Mouse (Mus musculus): ENCODE measurements around the gene Vav2.

The Vav2 gene

DNA sequence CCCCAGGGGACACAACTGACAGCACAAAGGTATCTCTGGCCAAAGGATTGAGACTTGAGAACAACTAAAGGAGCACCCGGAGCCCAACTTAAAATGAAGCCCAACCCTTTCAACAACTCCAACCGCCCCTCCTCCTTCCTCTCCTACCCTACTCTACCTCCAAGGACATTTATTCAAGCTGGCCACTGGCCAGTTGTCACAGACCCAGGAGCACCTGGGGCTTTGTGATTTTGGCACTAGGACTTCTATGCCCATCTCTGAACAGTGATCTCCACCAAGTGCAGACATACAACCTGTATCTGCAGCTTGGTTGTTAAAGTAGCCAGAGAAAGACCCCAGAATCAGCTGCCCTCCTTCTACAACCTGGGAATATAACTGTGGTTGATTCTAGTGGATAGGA, 102.1 kb downstream of the Vav2 start:
- no peak for DNase-seq (ENCODE audit: extremely low read depth, low read depth)

DNA sequence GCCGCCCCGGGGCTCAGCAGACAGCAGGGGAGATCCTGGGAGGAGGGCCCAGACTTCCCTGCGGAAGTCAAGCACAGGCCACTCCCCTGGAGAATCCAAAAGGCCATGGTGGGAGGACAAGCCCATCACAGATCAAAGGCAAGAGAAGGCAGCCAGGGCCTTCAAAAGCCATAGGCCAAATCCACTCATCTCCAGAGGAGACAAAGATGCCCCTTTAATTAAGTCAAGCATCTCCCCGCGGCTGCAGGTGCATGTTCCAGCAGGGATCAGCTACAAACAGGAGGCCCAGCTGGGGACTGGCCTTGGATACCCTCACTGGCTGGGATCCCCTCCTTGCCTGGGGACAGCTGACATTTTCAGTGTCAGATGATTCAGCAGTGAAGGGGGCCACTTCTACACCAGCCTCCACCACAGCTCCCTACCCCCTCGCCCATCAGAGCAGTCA, 105.4 kb downstream of the Vav2 start:
- DNase-seq (ENCODE audit: extremely low read depth, low read depth) = no peak

DNA sequence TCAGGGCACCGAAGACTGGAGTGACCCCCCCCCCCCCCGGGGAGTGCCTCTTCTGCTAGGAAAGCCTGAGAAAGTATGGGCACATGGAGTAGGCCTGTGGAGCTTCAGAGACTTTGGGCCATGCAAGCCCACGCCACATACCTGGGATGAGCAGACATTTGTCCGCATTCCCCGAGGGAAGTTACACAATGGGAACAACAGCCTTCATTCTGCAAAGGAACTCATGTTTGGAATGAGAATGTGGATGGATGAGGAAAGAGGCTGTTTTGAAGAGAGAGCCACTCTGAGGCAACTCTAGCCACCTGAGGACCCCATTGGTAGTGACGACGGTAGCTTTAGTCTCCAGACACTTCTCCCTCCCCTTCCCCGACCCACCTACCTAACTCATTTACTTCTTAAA, 106.0 kb downstream of the Vav2 start:
- no peak for DNase-seq (ENCODE audit: extremely low read depth, low read depth)

DNA sequence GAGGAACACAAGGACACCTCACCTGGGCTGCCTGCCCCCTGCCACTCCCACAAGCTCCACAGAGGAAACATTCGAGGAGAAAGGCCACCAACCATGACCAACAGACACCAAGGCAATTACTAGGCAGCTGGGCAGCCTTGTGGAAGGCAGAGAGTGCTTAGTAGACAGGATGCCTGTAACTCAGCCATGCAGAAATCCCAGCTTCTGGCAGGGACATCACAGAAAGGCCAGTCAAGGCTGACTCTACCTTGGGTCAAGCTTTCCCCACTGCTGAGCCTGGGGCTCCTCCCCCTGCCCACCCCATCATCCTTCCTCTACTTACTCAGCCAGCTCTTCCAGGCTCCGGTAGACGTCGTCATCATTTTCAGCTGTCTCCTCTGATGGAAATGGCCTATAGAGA, 108.2 kb downstream of the Vav2 start:
- DNase-seq (ENCODE audit: extremely low read depth, low read depth) = no peak

DNA sequence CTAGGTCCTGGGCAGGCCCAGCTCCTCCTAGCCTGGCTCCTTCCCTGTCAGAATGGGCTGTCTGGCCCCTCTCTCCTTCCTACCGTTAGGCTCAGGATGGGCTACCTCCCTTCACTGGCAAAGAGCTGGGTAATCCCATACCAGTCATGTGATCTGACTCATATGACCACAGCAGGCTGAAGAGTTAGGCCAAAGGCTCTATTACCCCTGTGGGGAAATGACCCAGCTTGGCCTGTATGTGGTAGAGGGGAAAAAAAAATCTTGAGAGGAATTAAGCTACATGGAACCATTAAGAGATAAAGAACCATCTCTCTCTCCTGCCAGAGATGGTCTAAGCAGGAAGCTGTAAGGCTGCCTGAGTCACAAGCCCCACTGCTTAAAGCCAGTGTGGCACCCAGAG, 108.6 kb downstream of the Vav2 start:
- no peak for DNase-seq (ENCODE audit: extremely low read depth, low read depth)

DNA sequence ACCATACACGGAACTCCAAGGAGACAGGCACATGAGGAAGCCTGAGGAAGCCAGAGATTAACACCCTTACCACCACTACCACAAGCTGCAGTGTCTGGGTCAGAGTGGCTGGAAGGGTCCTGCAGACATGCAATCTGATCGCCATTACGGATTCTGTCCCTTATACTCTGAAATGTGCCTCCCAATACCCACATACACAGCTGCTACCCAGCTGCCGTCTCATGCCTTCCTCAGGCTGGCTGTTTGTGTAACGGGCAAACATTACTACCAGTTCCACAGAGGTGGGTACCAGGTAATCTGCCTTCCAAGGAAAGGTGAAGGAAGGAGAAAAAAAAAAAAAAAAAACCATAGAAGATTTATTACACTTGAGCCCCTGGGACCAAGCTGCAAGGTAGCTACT, 110.7 kb downstream of the Vav2 start:
- no peak for DNase-seq (ENCODE audit: extremely low read depth, low read depth)

DNA sequence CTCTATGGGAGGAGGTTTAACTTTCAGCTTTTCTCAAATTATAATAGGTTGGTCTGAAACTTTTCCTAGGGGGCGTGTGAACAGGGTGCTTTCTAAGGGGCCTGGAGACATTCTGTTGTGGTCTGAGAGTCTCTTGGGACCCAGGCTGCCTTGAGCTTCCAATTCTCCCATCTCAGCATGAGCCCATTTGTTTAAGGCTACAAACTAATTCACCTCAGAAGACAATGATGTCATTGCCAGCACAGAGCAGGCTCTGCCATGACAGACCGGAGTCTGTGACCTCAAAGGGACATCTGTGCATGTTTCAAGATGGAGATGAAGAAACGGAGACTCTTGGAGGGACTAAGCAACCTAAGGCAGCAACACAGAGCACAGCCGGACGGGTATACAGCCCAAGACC, 112.6 kb downstream of the Vav2 start:
- no peak for DNase-seq (ENCODE audit: extremely low read depth, low read depth)

DNA sequence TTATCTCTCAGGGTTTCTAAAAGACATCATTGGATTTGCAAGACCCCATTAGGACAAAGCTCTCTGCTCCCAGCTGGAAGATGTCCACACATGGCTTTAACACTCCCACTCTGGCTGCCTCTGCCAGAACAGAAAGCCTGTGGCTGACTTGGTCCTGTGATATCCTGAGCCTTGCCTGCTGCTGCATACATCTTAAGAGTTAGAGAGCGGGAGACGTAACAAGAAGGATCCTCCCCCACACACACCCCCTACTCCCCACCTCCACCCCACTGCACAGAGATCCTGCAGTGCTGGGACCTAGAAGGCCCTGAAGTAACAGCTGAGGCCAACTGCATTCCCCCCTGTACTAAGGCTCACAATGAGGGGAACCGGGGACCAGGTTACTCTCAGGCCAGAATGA, 114.3 kb downstream of the Vav2 start:
- DNase-seq (ENCODE audit: extremely low read depth, low read depth) = no peak

DNA sequence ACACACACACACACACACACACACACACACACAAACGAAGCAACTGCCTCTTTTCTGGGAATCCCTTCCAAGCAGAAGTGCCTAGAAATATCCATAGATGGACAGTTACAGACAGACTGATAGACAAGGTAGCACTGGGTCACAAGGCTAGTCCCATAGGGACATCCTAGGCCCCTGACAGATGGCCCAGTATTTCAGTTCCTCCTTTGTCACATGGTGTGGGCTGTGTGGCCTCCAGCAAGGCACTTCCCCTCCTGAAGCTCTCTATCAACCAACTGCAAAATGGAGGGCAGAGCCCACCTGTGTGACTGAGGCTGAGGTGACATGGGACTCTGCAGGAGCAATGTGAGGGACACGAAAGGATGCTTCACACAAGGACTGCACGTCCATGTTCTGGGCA, 115.2 kb downstream of the Vav2 start:
- peak; percentile 48 for DNase-seq (ENCODE audit: extremely low read depth, low read depth)

DNA sequence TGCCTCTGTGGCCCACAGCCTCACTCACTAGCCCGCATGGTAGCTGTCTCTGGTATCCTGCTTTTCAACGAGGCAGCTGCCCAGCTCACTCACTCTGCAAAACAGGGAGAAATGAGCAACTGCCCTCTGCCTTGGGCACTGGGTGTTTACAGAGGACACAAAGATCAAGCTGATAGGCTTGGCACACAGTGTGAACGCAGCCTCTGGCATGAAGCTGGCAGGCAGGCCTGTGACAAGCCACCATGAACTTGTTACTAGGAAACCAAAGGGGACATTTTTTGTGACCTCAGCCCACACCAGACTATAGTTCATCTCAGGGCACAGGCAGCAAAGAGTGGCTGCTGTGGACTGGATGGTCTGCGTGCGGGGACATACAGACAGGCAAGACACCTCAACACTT, 115.9 kb downstream of the Vav2 start:
- DNase-seq (ENCODE audit: extremely low read depth, low read depth) = no peak

DNA sequence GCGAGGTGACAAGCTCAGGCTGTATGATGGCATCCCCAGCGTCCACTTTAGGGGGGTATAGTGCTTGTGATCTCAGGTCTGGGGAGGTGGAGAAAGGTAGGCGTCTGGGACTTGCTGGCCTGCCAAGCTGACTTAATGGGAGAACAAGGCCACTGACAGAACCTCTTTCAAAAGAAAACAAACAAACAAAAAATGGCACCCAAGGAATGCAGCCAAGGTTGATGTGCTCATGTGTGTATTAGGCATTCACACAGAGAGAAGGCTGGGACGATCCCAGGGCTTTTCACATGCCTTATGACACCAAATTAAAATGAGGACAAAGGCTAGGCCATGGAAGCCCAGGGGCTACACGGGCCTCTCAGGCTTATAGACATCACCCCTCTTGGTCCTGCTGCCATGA, 116.6 kb downstream of the Vav2 start:
- DNase-seq (ENCODE audit: extremely low read depth, low read depth) = no peak

DNA sequence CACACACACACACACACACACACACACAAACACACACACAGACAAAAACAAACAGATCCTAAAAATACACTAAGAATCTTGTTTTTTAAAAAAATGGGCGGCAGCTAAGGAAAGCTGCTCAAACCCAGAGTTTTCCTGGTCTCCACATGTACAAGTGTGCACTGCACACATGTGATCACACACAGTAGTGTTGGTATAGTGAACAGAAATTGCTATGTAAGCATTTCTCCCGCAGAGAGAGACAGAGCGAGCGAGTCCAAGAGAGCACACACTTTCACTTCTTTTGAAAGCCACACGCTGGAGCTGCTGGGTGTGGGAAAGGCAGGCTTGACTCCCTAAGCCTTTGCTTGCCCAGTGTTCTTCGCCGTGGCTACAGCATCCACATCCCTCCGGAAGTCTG, 120.2 kb downstream of the Vav2 start:
- no peak for DNase-seq (ENCODE audit: extremely low read depth, low read depth)

DNA sequence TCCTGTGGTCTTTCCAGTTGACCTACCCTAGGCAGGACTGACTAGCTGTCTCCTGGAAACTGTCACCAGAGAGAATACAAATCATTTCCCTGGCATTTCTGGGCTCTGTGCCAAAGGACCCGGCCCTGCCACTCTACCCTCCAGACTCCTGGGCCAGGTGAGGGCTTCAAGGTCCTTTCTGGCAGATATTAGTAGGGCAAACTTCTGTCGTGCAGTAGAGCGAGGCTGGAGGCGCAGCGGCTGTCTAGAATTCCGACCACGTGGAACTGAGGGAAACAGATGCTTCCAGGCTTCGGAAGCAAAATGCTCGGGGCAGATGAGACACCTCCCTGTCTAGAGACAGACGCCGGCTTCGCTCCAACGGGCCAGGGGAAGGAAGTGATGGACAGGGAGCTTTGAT, 122.1 kb downstream of the Vav2 start:
- no peak for DNase-seq (ENCODE audit: extremely low read depth, low read depth)

DNA sequence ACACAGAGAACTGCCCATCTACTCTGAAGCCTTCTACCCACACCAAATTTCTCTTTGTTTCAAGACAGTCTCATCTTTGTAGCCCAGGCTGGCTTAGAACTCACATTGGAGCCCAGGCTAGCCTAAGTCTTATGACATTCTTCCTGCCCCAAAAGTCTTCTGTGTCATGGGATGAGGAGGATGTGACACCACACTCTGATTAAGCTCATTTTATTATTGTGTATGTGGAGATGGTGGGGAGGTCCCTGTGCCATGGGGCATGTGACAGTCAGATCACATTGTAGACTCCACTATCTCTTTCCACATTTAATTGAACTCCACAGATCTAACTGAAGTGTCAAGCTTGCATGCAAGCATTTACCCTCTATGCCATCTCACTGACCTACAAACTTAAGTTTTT, 122.8 kb downstream of the Vav2 start:
- DNase-seq (ENCODE audit: extremely low read depth, low read depth) = no peak

DNA sequence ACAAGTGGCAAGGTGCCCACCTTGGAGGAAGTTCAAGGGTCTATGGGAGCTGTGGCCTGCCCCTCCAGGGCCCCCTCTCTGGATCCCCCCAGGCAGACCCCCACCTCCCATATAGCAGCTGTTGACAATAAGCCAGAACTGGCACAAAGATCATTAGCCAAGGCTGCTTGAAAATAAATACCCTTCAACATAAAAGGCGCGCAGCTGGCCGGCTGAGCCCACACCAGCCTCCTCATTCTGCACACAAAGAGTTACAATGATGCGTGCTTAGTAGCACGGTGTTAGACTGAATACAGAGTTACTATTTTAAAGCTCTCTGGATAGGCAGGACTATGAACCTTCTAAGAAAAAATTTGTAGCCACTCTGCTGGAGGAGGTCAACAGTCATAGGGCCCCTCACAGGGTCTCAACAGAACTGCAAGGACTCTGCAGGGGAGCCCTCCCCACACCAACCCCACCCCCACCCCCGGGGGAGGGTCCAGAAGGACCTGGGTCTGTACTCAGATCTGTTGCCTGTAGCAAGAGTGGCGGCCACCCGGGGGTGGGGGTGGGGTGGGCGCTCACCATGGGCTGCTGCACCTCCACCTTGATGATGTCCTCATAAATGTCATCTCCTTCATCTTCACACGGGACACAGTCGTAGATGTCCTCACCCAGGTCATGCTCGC, 125.3 kb downstream of the Vav2 start:
- no peak for DNase-seq (ENCODE audit: extremely low read depth, low read depth)

DNA sequence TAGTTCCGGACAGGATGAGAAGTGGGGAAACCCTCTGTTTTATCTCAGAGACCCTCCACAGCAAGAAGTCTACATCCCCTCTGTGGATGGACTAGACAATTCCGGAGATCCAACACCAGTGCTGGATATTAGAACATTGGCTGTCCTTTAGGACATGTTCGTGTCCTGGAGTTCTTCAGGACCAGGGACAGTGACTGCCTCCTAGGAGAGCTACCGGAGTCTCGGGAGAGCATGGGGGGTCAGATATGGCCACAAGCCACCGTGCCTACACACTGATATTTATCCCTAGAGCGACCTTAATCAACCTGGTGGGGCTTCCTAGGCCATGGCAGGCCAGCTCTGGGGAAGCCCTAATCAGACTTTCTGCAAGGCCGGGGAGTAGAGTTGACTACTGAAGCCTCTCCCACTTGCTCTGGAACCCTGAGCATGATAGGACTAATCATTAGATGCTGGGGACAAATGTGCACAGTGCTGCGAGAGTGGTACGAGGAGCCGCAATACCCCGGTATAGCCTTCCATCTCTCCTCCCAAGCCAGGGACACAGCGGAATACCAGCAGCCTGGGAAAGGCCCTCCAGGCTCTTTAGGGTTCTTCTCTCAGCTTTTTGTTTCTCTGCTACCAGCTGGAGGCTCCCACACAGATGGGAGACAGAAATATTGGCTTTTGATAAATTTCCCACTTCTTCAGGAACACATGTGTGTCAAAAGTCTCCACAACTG, 125.9 kb downstream of the Vav2 start:
- DNase-seq (ENCODE audit: extremely low read depth, low read depth) = no peak

DNA sequence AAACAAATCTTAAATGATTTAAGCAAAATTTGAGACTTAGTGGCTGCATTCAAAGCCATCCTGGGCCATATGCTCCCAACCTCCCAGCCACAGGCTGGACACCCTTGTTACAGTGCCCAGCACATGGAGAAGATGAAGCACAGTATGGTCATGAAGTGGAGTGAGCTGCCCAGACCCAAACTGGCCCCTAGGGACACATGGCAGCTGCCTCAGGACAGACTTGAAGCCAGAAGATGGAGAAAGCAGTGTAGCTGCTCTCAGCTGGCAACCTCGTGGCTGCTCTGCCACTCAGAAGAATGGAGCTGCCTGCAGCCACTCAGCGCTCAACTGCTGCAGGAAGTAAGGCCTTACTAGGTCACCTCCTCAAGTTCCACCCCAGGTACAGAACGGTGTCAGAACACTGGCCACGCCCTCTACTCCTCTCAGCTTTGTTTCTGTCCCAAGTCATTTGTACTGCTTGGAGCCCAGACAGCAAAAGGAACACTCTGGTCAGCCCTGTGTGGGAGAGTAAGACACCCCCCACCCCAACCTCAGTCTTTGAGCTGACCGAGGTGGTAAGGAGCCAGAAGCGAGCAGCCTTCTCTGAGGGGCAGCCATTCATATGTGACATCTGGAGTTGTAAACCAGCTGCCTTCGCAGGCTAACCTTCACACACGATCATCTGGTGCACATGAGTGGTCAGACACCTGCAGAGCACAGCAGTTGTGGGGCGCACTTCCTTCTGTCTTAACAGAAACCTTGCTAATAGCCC, 130.0 kb downstream of the Vav2 start:
- DNase-seq (ENCODE audit: extremely low read depth, low read depth) = no peak

DNA sequence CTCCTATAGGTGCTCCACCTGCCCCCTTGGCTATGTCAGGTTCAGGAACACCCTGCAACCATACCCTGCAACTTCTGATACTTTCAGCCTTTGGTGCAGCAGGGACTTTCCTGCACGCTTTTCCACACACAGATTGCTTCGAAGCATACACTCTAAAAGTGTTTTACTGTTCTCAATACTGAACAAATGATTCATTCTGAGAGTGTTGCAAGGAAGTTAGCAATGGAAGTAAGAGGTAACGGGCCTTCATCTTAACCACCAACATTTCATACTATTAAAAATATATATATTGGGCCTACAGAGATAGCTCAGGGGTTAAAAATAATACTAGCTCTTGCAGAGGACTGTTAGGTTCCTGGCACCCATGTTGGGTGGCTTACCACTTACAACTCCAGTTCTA, 132.1 kb downstream of the Vav2 start:
- no peak for DNase-seq (ENCODE audit: extremely low read depth, low read depth)

DNA sequence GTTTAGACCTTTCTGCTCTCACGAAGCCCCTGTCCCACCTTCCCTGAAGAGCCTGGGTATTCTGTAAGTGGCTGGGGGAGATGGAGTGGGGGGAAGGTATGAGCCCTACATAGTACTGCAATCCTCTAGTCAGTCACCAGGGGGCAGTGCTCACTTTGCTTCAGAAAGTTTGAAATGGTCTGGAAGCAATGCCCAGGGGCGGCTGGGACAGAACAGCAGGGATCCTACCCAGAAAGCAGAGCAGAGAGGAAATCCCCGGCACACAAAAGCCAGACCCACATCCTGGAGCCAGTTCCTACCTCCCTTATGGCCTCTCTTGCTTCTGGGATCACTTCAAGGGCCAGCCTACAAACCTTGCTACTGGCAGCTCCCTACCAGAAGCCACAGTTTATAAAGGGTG, 137.8 kb downstream of the Vav2 start:
- DNase-seq (ENCODE audit: extremely low read depth, low read depth) = peak; percentile 18

DNA sequence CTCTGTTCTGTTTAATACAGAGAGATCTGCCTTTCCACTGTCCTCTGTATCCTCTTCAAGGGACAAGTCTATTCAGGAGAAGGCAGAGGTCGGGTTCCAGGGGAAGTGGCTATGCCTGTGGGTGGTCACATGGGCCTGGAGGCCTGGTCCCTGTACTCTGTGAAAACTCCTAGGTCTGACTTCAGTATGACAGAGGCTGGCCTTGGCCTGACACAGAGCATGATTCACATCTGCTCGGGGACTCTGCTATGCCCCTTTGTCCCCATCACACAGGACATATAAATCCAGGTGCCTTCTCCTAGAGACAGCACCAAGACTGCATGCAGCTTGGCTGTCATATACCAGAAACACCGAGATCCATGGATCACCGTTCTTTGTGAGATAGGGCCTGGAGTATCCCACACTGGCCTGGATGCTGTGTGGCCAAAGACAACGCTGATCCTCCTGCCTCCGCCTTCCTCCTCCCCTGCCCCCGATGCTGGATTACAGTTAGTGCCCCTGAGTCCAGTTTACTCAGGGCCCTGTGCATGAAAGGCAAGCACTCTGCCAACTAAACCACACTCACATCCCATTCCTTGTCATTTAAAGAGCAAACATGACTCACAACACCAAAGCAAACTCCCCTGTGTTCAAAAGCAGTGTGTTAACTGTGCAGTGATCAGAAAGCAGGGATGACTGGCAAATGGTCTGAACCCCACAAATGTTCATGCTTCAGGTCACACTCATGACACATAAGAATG, 139.7 kb downstream of the Vav2 start:
- DNase-seq (ENCODE audit: extremely low read depth, low read depth) = no peak

DNA sequence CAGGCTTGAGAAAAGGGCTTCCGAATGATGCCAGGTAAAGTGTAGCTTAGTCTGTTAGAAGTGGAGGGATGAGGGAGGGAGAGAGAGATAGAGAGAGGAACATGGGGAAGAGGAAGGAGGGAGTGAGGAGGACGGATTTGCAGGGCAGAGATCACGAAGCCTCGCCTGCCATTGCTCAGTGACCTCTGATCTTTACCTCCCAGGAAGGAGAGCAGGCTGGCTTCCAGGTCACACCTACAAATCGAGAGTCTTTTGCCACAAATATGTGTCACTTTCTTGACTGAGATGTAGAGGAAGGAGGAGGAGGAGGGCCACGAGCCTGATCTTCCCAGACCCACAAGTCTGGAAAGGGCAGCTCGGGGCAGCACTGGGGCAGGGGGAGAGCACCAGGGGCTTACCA, 142.4 kb downstream of the Vav2 start:
- no peak for DNase-seq (ENCODE audit: extremely low read depth, low read depth)

DNA sequence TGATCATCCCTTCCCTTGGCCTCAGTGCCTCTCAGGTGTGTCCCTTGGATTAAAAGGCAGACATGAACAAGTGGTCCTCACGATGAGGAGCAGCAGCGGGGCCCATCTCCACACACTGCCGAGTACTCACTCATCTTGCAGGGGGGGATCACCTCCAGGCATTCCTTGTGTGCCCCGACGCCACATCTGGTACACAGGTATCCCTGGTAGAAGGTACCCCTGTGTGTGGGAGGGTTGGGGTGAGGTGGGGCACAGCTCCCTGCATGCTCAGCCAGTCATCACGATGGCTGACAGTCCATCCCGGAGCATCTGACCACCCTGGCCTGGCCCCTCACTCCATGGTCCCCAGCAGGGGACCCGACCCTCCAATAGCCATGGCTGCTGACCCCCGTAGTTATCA, 145.1 kb downstream of the Vav2 start:
- DNase-seq (ENCODE audit: extremely low read depth, low read depth) = no peak

Measured in MEL-GATA-1-ER (cell line).